Mouse (Mus musculus) embryonic facial prominence, embryonic 14.5 days (tissue): ENCODE results near the gene Jhy. TPM values are rescaled to one million over a fixed set of nuclear protein-coding genes. Genes with fewer than 3 reads are reported as not detected.

ENCODE experiments used
- ATAC-seq: fragments of 200-750 bp; cut with Nextera tagmentation; 2 replicates; pipeline ENCODE4 v1.8.0; 2017; ENCODE audit warnings: low read depth, moderate number of reproducible peaks, moderate TSS enrichment
- DNase-seq: peaks from one replicate; pipeline ENCODE4 v3.0.0-alpha.2; 2015; ENCODE audit warnings: low spot score
- H3K27ac ChIP-seq: fragments of 300-500 bp; sonication (generic); replicated peaks from 2 replicates; pipeline ENCODE4 v1.5.1; 2014; ENCODE audit warnings: low read depth, mild to moderate bottlenecking, low read length, moderate library complexity
- H3K27me3 ChIP-seq: fragments of 300-500 bp; sonication (generic); replicated peaks from 2 replicates; pipeline ENCODE4 v1.6.1; 2014; ENCODE audit warnings: low read length; ENCODE audit not compliant: control insufficient read depth, insufficient read depth
- H3K36me3 ChIP-seq: fragments of 300-500 bp; sonication (generic); 2 replicates; pipeline ENCODE4 v1.6.1; 2014; ENCODE audit warnings: low read length, mixed read lengths; ENCODE audit not compliant: control insufficient read depth, insufficient read depth
- H3K4me1 ChIP-seq: fragments of 300-500 bp; sonication (generic); 2 replicates; pipeline ENCODE4 v1.6.1; 2014; ENCODE audit warnings: antibody characterized with exemption, low read length; ENCODE audit not compliant: control insufficient read depth, insufficient read depth
- H3K4me2 ChIP-seq: fragments of 300-500 bp; sonication (generic); 2 replicates; pipeline ENCODE4 v1.6.1; 2014; ENCODE audit warnings: low read depth, mild to moderate bottlenecking, low read length, moderate library complexity, mixed read lengths
- H3K4me3 ChIP-seq: fragments of 300-500 bp; sonication (generic); 2 replicates; pipeline ENCODE4 v1.5.1; 2014; ENCODE audit warnings: low read depth, mild to moderate bottlenecking, low read length
- H3K9ac ChIP-seq: fragments of 300-500 bp; sonication (generic); 2 replicates; pipeline ENCODE4 v1.6.1; 2014; ENCODE audit warnings: low read depth, mild to moderate bottlenecking, low read length, moderate library complexity, mixed read lengths
- H3K9me3 ChIP-seq: fragments of 300-500 bp; sonication (generic); 2 replicates; pipeline ENCODE4 v1.6.1; 2016; ENCODE audit warnings: low read length; ENCODE audit not compliant: control insufficient read depth
- WGBS: fragments of 180-500 bp; shearing (Covaris S2); extraction: QIAGEN DNeasy Blood & Tissue Kit; methylation state at CpG from one replicate; pipeline ENCODE4 v1.1.7; 2014; 5-methylcytosine and 5-hydroxymethylcytosine counted together
- polyA plus RNA-seq: library from polyadenylated mRNA; unstranded; fragments of >200 nt; fragmentation: Nextera tagmentation; extraction: Ambion mirVana; gene quantifications from 2 replicates; pipeline ENCODE4 v1.2.1, GENCODE M21; 2014

Jhy gene
- polyA plus RNA-seq, 1 experiment from 2014 or later: 0.31 TPM

- Histone ChIP-seq H3K9ac (no peak overlapping the region), H3K4me1 (no peaks in the 10 kb centered on the region), H3K36me3 (no peaks in the 10 kb centered on the region), H3K9me3 (no peaks in the 10 kb centered on the region), H3K27ac (no peak overlapping the region), H3K27me3 (no peaks in the 10 kb centered on the region), H3K4me2 (no peak overlapping the region), H3K4me3 (no peak overlapping the region)
- WGBS: 33% methylated on average over 4 of the region's 4 CpGs
- DNase-seq (peak; percentile 77), ATAC-seq (no peak)
These were observed 26.1 kb upstream of the Jhy start for GRCm38 (mm10) chr9:40989940-40990588.

- no peak for DNase-seq
- no peaks in the 10 kb centered on the region for H3K9me3 ChIP-seq
- H3K4me1 ChIP-seq: no peaks in the 10 kb centered on the region
- ATAC-seq: no peak
- no peak overlapping the region for H3K4me2 ChIP-seq
- no peaks in the 10 kb centered on the region for H3K36me3 ChIP-seq
- H3K27me3 ChIP-seq: no peaks in the 10 kb centered on the region
- no peak overlapping the region for H3K9ac ChIP-seq
- 59% methylated on average over 3 of the region's 3 CpGs for WGBS
- H3K27ac ChIP-seq: no peak overlapping the region
- no peak overlapping the region for H3K4me3 ChIP-seq
These were observed 20.4 kb upstream of the Jhy start for GRCm38 (mm10) chr9:40984313-40984712.

GRCm38 (mm10) chr9:40983758-40984157, 19.8 kb upstream of the Jhy start:
- Histone ChIP-seq H3K4me1 (no peaks in the 10 kb centered on the region), H3K9ac (no peak overlapping the region), H3K9me3 (no peaks in the 10 kb centered on the region), H3K36me3 (no peaks in the 10 kb centered on the region), H3K27me3 (no peaks in the 10 kb centered on the region), H3K4me2 (no peak overlapping the region), H3K27ac (no peak overlapping the region), H3K4me3 (no peak overlapping the region)
- WGBS: 79% methylated on average over 3 of the region's 3 CpGs
- no peak for ATAC-seq
- DNase-seq: no peak

GRCm38 (mm10) chr9:40982480-40982879, 18.6 kb upstream of the Jhy start:
- Histone ChIP-seq H3K9ac (no peak overlapping the region), H3K4me1 (no peaks in the 10 kb centered on the region), H3K36me3 (no peaks in the 10 kb centered on the region), H3K27me3 (no peaks in the 10 kb centered on the region), H3K27ac (no peak overlapping the region), H3K4me3 (no peak overlapping the region), H3K9me3 (no peaks in the 10 kb centered on the region), H3K4me2 (no peak overlapping the region)
- ATAC-seq (no peak), DNase-seq (peak; percentile 51)
- WGBS: 30% methylated on average over 6 of the region's 6 CpGs

GRCm38 (mm10) chr9:40974042-40974801, 10.3 kb upstream of the Jhy start:
- Histone ChIP-seq H3K9ac (no peak overlapping the region), H3K27ac (no peak overlapping the region), H3K4me2 (no peak overlapping the region), H3K36me3 (no peaks in the 10 kb centered on the region), H3K4me1 (no peaks in the 10 kb centered on the region), H3K27me3 (no peaks in the 10 kb centered on the region), H3K4me3 (no peak overlapping the region), H3K9me3 (no peaks in the 10 kb centered on the region)
- ATAC-seq (no peak), DNase-seq (no peak)
- 72% methylated on average over 11 of the region's 11 CpGs for WGBS

- no peak for ATAC-seq
- Histone ChIP-seq H3K9me3 (no peaks in the 10 kb centered on the region), H3K36me3 (no peaks in the 10 kb centered on the region), H3K9ac (peak overlapping the region; percentile 54; the same call in 1 of the 2 replicates), H3K27ac (no peak overlapping the region), H3K27me3 (peaks cover 28% of the 10 kb centered on the region), H3K4me2 (peak overlapping the region; percentile 87), H3K4me3 (peak overlapping the region; percentile 44), H3K4me1 (no peaks in the 10 kb centered on the region; the same call in 1 of the 2 replicates)
- DNase-seq: no peak
- 19% methylated on average over 7 of the region's 7 CpGs for WGBS
These were observed 448 bp upstream of the Jhy start for GRCm38 (mm10) chr9:40964418-40964714.

GRCm38 (mm10) chr9:40961401-40961800, 2.5 kb downstream of the Jhy start:
- Histone ChIP-seq H3K9me3 (no peaks in the 10 kb centered on the region), H3K27me3 (peaks cover 28% of the 10 kb centered on the region), H3K4me3 (no peak overlapping the region), H3K9ac (no peak overlapping the region), H3K27ac (no peak overlapping the region), H3K4me2 (no peak overlapping the region), H3K36me3 (no peaks in the 10 kb centered on the region), H3K4me1 (no peaks in the 10 kb centered on the region; the same call in 1 of the 2 replicates)
- WGBS: 52% methylated on average over 3 of the region's 3 CpGs
- ATAC-seq: no peak
- no peak for DNase-seq

GRCm38 (mm10) chr9:40949039-40949615, 14.8 kb downstream of the Jhy start:
- Histone ChIP-seq H3K4me2 (peak overlapping the region; percentile 37), H3K9me3 (no peaks in the 10 kb centered on the region), H3K27me3 (no peaks in the 10 kb centered on the region), H3K4me3 (no peak overlapping the region), H3K27ac (no peak overlapping the region), H3K36me3 (no peaks in the 10 kb centered on the region), H3K4me1 (no peaks in the 10 kb centered on the region), H3K9ac (no peak overlapping the region)
- ATAC-seq: no peak
- DNase-seq: no peak
- WGBS: 38% methylated on average over 18 of the region's 18 CpGs
